Mouse (Mus musculus): ENCODE measurements around the gene Zp1.

DNA sequence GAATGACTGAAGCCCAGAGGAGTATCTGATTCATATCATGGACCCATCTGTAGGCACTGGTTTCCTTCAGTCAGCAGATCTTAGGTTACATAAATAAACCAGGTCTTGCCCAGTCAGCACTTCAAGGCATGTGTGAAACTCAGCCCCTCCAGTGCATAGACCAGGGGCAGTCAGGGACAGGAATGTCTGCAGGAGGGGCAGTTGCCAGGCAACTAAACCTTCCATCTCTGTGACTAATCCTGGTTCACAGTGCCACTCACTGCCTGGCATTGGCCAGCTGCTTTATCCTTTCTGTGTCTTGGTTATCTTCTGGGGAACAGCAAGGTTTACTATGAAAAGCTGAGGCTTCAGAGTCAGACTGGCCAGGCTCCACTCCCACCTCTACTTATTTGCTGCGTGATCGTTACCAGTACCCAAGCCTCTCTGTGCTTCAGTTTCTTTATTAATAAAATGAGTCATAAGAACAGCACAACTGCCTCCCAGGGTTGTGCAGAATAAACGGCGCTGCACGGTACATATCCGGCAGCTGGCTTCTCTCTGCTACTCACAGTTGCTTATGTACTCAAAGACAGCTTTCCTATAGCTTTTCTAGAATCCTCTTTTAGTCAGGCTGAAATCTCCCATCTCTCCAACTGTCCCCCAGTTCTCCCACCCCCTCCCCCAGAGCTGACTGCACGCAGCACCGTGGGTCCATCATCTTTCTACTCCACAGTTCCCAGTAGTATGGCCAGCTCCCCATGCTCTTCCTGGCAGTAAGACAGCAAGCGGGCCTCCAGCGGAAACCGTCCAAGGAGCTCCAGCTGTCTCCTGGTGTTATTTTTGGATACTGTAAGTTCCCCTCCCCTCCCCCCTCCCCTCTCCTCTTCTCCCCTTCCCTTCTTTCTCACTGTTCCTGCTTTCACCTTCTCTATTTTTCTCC lies 31.8 kb upstream of the Zp1 start:
- TF ChIP-seq CTCF (IDR thresholded peaks at IDR 0.05; ENCODE audit: low read depth, low read length) (no peak), POLR2A (IDR thresholded peaks at IDR 0.05; ENCODE audit: insufficient read depth, low read length) (no peak)
